In the genomic region with DNA sequence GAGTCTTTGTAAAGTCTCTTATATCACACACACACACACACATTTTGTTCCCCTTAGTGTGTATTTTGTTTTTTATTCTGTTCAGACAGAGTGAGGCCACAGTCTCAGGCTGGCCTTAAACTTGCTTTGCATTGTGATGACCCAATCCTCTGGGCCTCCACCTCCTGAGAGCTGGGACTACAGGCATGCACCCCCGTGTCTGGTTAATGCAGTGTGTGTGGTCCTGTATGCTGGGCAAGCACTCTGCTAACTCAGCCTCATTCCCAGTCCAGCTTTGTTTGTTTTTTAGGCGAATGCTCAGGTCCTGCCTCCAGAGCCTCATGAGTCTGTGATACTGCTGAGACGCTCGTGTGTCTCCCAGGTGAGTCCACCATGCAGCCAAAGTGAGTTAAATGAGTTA, we compare ENCODE assay signal across 25 mouse cellular contexts. TPM values are rescaled to one million over a fixed set of nuclear protein-coding genes. Genes with fewer than 3 reads are reported as not detected.
DNase-seq lines count a peak whose midpoint lies in the region; ATAC-seq and TF ChIP-seq lines count a peak whose summit lies in the region.
"Had no signal": no experiment of that assay in that cellular context is flagged by ENCODE, and none has a peak within 500 bp of the region (broad histone marks: within the 10 kb centered on the region; RNA-seq: fewer than 3 reads in every experiment).

No protein-coding gene starts in this region.

- ATAC-seq in forebrain, embryonic 16.5 days: no peak
- no peak for ATAC-seq in forebrain, embryonic 15.5 days (replicated peaks)
- no peak for ATAC-seq in lung, embryonic 14.5 days (ENCODE audit: insufficient read depth)

- DNase-seq in lung, embryonic 14.5 days: peak; percentile 31
- no peak for DNase-seq in lung, adult 18-20 months
- peak; percentile 56 for DNase-seq in embryo, embryonic 9.5 days (ENCODE audit: extremely low spot score)
- DNase-seq in mesoderm, embryonic 11.5 days (ENCODE audit: low read depth, low spot score): peak; percentile 45
- DNase-seq in adrenal gland, postnatal 14 days: no peak
- DNase-seq in adrenal gland, postnatal 4 days (ENCODE audit: low spot score in 2 of 2): no peak
- DNase-seq: adrenal gland, adult 2 months; cerebellum, adult 18-20 months; cerebellum, postnatal 36 days; gastrocnemius, postnatal 10 days; heart, adult 18-20 months; lung, postnatal 10 days; right cerebral cortex, adult 18-20 months had no signal

- H3K4me1 ChIP-seq in forebrain, embryonic 16.5 days (replicated peaks; ENCODE audit: control insufficient read depth, insufficient read depth, low read length): peaks cover 27% of the 10 kb centered on the region
- H3K4me1 ChIP-seq in forebrain, embryonic 15.5 days: peaks cover 42% of the 10 kb centered on the region
- peaks cover 13% of the 10 kb centered on the region for H3K4me1 ChIP-seq in lung, embryonic 14.5 days (ENCODE audit: insufficient read depth)

- no peak overlapping the region for H3K4me2 ChIP-seq in forebrain, embryonic 16.5 days (ENCODE audit: low read length)
- no peak overlapping the region for H3K4me2 ChIP-seq in forebrain, embryonic 15.5 days (replicated peaks)
- no peak overlapping the region for H3K4me2 ChIP-seq in lung, embryonic 14.5 days
- H3K4me2 ChIP-seq: limb, embryonic 13.5 days had no signal

- H3K9ac ChIP-seq in forebrain, embryonic 16.5 days (replicated peaks; ENCODE audit: low read depth, low read length): 0 out of 2 replicates have a peak overlapping the region, but pooled peaks have one; percentile 3
- no peak overlapping the region for H3K9ac ChIP-seq in forebrain, embryonic 15.5 days (replicated peaks)
- no peak overlapping the region for H3K9ac ChIP-seq in lung, embryonic 14.5 days
- H3K9ac ChIP-seq: limb, embryonic 13.5 days; liver, embryonic 14.5 days had no signal

- WGBS in forebrain, embryonic 16.5 days: 22% methylated on average over 4 of the region's 4 CpGs
- WGBS in forebrain, embryonic 15.5 days: 29% methylated on average over 4 of the region's 4 CpGs
- 31% methylated on average over 4 of the region's 4 CpGs for WGBS in lung, embryonic 14.5 days

- 0 out of 2 replicates have a peak, but pooled peaks cover 2% of the 10 kb centered on the region for H3K27me3 ChIP-seq in forebrain, embryonic 16.5 days (replicated peaks; ENCODE audit: control insufficient read depth, insufficient read depth, low read length)
- no peaks in the 10 kb centered on the region for H3K27me3 ChIP-seq in forebrain, embryonic 15.5 days
- H3K27me3 ChIP-seq in lung, embryonic 14.5 days (ENCODE audit: insufficient read depth, low read length): no peaks in the 10 kb centered on the region
- H3K27me3 ChIP-seq: limb, embryonic 13.5 days had no signal

- no peaks in the 10 kb centered on the region for H3K9me3 ChIP-seq in forebrain, embryonic 16.5 days (ENCODE audit: control insufficient read depth, low read length)
- no peaks in the 10 kb centered on the region for H3K9me3 ChIP-seq in forebrain, embryonic 15.5 days
- no peaks in the 10 kb centered on the region for H3K9me3 ChIP-seq in lung, embryonic 14.5 days (ENCODE audit: low read depth, low read length)
- H3K9me3 ChIP-seq: limb, embryonic 13.5 days had no signal

- H3K27ac ChIP-seq in forebrain, embryonic 16.5 days (ENCODE audit: low read length): no peak overlapping the region
- no peak overlapping the region for H3K27ac ChIP-seq in forebrain, embryonic 15.5 days (replicated peaks)
- no peak overlapping the region for H3K27ac ChIP-seq in lung, embryonic 14.5 days (ENCODE audit: low read depth)
- H3K27ac ChIP-seq: left cerebral cortex, adult 2 months; limb, embryonic 13.5 days; liver, embryonic 14.5 days had no signal

- no peak overlapping the region for H3K4me3 ChIP-seq in forebrain, embryonic 16.5 days (replicated peaks; ENCODE audit: low read length)
- no peak overlapping the region for H3K4me3 ChIP-seq in forebrain, embryonic 15.5 days
- no peak overlapping the region for H3K4me3 ChIP-seq in lung, embryonic 14.5 days (ENCODE audit: low read depth, low read length)
- H3K4me3 ChIP-seq: left cerebral cortex, adult 2 months; limb, embryonic 13.5 days had no signal

- no peaks in the 10 kb centered on the region for H3K36me3 ChIP-seq in forebrain, embryonic 16.5 days (ENCODE audit: control insufficient read depth, insufficient read depth)
- no peaks in the 10 kb centered on the region for H3K36me3 ChIP-seq in forebrain, embryonic 15.5 days
- no peaks in the 10 kb centered on the region for H3K36me3 ChIP-seq in lung, embryonic 14.5 days (ENCODE audit: insufficient read depth)
- H3K36me3 ChIP-seq: limb, embryonic 13.5 days had no signal

- TF ChIP-seq CTCF in lung, embryonic 14.5 days (IDR thresholded peaks at IDR 0.05; ENCODE audit: low read depth): no peak

RNA-seq across cellular contexts. Expression of a gene that starts 51.1 kb away (rescaled TPM):
- 0.11 TPM in 1 of 2 replicates, not detected in the other for polyA plus RNA-seq in forebrain, embryonic 16.5 days (2015; fragmentation: Nextera tagmentation; extraction: Ambion mirVana)
- polyA plus RNA-seq in forebrain, embryonic 15.5 days (2015; fragmentation: Nextera tagmentation; extraction: Ambion mirVana): 0.05 and 0.10 TPM in 2 replicates
- polyA plus RNA-seq in lung, embryonic 14.5 days (2014; fragmentation: Nextera tagmentation; extraction: Ambion mirVana): not detected in 2 replicates
- total RNA-seq in adrenal gland, postnatal 14 days (2021): not detected in 2 replicates
- total RNA-seq in adrenal gland, postnatal 4 days (2021): 1 to 10 TPM in 1 of 2 experiments, not detected in 1; 3.0 TPM
- total RNA-seq: adrenal gland, adult 2 months; gastrocnemius, postnatal 10 days; heart, adult 18-20 months; layer of hippocampus, adult 18-20 months; left cerebral cortex, adult 2 months; megakaryocyte, adult 5-6 weeks had no signal
- polyA plus RNA-seq: heart, embryonic 14.5 days; limb, embryonic 13.5 days; liver, embryonic 14.5 days; small intestine, adult 2 months; urinary bladder, adult 2 months had no signal

RNA-seq across cellular contexts. Expression of a gene that starts 51.8 kb away (rescaled TPM):
- 116 and 120 TPM in 2 replicates for polyA plus RNA-seq in forebrain, embryonic 16.5 days (2015; fragmentation: Nextera tagmentation; extraction: Ambion mirVana)
- polyA plus RNA-seq in forebrain, embryonic 15.5 days (2015; fragmentation: Nextera tagmentation; extraction: Ambion mirVana): 124 and 126 TPM in 2 replicates
- polyA plus RNA-seq in lung, embryonic 14.5 days (2014; fragmentation: Nextera tagmentation; extraction: Ambion mirVana): 78.5 and 86.2 TPM in 2 replicates
- 19.4 and 24.1 TPM in 2 replicates for total RNA-seq in adrenal gland, postnatal 14 days (2021)
- 10 to 100 TPM; 20.9 to 24.6 TPM for total RNA-seq in adrenal gland, postnatal 4 days (2021)

RNA-seq across cellular contexts. Expression of a gene that starts 53.8 kb away (rescaled TPM):
- not detected in 2 replicates for polyA plus RNA-seq in forebrain, embryonic 16.5 days (2015; fragmentation: Nextera tagmentation; extraction: Ambion mirVana)
- not detected in 2 replicates for polyA plus RNA-seq in forebrain, embryonic 15.5 days (2015; fragmentation: Nextera tagmentation; extraction: Ambion mirVana)
- polyA plus RNA-seq in lung, embryonic 14.5 days (2014; fragmentation: Nextera tagmentation; extraction: Ambion mirVana): not detected in 2 replicates
- total RNA-seq in adrenal gland, postnatal 14 days (2021): not detected in 2 replicates
- not detected for total RNA-seq in adrenal gland, postnatal 4 days (2021)
- total RNA-seq: adrenal gland, adult 2 months; gastrocnemius, postnatal 10 days; heart, adult 18-20 months; layer of hippocampus, adult 18-20 months; left cerebral cortex, adult 2 months; megakaryocyte, adult 5-6 weeks had no signal
- polyA plus RNA-seq: adrenal gland, adult 2 months; frontal cortex, adult 2 months; heart, embryonic 14.5 days; hindbrain, embryonic 11.5 days; limb, embryonic 13.5 days; liver, embryonic 14.5 days; small intestine, adult 2 months; urinary bladder, adult 2 months had no signal

Comparison
In these comparisons a context has a peak if more than half of its experiments do, and no peak if none do; other contexts are left out.
1. DNase-seq: peak in lung, embryonic 14.5 days (single experiment), embryo, embryonic 9.5 days (single experiment) and mesoderm, embryonic 11.5 days (single experiment); none in lung, adult 18-20 months (0 of 2), adrenal gland, postnatal 14 days (single experiment) and adrenal gland, postnatal 4 days (0 of 2).